Mouse (Mus musculus): ENCODE data around the gene Inpp4b. TPM values are rescaled to one million over a fixed set of nuclear protein-coding genes. Genes with fewer than 3 reads are reported as not detected.

Gene Inpp4b
- total RNA-seq, 2 experiments from 2014 or later: 6.6 to 6.9 TPM

GRCm38 (mm10) chr8:81578951-81579350 lies 236.6 kb downstream of the Inpp4b start:
- DNase-seq: no peak

- peak; percentile 22 to 35 for DNase-seq
Measured at GRCm38 (mm10) chr8:81581817-81582437, 239.6 kb downstream of the Inpp4b start.

- DNase-seq: no peak
Measured at GRCm38 (mm10) chr8:81582906-81583305, 240.6 kb downstream of the Inpp4b start.

DNA sequence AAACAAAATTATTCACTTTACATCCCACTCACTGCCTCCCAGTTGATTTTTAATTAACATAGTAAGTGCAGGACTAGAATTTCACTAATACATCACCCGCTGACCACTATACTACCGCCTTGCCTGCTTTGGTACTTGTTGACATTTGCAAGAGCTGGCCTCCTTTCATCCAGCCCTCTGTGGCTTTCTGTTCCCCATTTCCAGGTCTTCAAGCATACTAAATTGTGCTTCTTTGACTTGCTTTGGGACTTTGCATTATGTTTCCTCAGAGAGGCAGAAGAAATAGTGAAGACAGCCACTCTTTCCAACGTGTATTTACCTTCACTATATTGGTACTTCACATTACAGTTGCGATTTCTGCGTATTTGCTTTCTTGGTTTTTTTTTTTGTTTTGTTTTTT lies 244.4 kb downstream of the Inpp4b start:
- no peak for DNase-seq

GRCm38 (mm10) chr8:81594134-81594714 lies 251.9 kb downstream of the Inpp4b start:
- DNase-seq: no peak

GRCm38 (mm10) chr8:81599209-81599608 lies 256.9 kb downstream of the Inpp4b start:
- DNase-seq: no peak

GRCm38 (mm10) chr8:81601136-81601535 lies 258.8 kb downstream of the Inpp4b start:
- peak; percentile 59 to 68 for DNase-seq

DNA sequence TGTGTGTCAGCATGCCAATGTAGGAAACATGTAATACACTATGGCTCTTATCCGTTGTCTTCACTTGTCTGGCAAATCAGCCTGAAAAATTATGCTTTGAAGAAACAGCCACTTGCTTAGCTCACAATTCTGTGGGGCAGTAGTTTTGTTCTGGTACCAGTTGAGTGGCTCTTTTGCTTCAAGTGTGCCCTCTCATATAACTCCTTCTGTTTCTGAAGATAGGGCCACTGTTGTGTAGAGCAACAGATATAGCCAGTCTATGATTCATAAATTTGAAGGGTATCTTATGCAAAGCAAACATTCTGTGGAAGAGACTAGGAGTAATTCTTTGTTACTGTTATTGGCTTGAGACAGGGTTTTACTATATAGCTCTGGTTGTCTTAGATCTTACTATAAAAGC lies 265.7 kb downstream of the Inpp4b start:
- no peak for DNase-seq

GRCm38 (mm10) chr8:81609064-81609463 lies 266.7 kb downstream of the Inpp4b start:
- DNase-seq: no peak

- no peak for DNase-seq
Measured at GRCm38 (mm10) chr8:81612611-81613010, 270.3 kb downstream of the Inpp4b start.

DNA sequence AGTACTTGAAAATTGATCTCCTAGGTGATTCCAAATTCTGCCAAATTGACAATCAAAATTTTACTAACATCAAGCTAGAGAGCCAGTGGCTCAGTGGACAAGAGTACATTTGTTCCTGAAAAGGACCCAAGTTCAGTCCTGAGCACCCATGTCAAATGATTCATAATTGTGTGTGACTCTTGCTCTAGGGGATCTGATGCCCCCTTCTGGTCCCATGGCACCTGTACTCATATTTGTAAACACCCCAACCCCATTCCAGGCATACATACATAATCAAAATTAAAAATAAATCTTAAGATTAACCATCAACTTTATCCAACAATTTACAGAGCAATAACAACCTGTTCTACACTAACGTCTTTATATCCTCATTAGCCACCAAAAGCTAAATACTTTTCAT lies 271.8 kb downstream of the Inpp4b start:
- no peak for DNase-seq

GRCm38 (mm10) chr8:81614605-81615004 lies 272.2 kb downstream of the Inpp4b start:
- DNase-seq: no peak

- no peak for DNase-seq
Measured at GRCm38 (mm10) chr8:81615552-81615951, 273.2 kb downstream of the Inpp4b start.

GRCm38 (mm10) chr8:81618918-81619317 lies 276.6 kb downstream of the Inpp4b start:
- no peak for DNase-seq

DNA sequence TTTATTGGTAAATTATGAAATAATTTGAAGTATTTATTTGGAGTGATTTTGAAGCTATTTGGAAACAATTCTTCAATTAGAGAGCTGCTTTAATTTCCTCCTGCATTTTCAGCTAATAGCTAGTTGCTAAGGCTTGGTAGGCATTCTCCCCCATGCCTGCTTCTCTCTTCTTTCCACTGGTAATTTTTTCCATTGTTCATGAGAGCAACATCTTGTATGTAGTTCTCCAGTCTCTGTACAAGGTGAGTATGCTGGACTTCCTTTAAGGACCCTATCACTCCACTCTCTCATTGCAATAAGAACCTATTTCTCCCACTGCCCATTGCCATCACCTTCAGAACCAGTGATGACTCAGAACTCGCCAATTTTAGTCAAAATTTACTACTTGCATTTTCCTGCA lies 292.7 kb downstream of the Inpp4b start:
- no peak for DNase-seq

DNA sequence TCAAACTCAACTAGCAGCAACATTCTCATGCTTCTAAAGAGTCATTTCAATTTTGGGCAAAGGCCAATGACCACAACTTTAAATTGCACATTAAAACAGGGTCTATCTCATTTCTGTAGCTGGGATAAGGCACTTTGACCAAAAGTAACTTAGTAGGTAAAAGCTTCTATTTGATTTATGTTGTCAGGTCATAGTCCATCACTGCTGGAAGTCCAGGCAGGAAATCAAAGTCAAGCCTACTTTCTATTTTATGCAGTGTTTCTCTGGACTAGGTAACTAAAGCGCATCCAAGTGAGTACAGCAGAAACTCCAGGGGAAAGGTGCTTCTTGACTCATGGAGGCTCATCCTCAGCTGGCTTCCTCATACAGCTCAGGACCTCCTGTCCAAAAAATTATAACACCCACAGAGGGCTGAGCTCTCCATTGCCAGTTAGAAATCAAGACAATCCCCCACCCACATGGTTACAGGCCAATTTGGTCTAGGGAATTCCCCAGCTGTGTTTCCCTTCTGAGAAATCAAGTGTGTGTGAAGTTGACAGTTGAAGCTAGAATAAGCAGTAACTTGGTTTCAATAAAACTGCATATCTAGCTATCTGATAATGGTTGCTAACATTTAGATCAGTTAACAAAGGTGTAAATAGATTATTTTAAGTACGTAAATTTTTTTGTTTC lies 293.7 kb downstream of the Inpp4b start:
- DNase-seq: peak in 1 of 2 experiments; percentile 4

GRCm38 (mm10) chr8:81638478-81638877 lies 296.1 kb downstream of the Inpp4b start:
- DNase-seq: no peak

DNA sequence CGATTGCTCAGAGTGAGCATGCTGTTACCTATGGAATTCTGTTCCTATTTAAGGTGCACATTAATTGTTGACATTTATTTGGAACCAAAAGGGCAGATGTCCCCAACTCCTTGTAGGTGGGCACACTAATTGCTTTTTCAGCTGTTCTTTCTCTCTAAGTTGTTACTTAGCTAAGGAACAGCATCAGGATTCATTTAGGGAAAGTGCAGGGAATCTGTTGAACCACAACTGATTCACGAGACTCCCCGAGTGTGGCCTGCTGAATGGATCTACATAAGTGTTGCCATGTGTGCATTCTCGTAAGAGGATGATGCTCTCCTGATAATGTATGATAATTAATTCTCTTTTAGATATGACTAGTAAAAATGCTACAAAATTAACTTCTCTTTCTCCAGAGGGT lies 297.5 kb downstream of the Inpp4b start:
- DNase-seq: no peak

DNA sequence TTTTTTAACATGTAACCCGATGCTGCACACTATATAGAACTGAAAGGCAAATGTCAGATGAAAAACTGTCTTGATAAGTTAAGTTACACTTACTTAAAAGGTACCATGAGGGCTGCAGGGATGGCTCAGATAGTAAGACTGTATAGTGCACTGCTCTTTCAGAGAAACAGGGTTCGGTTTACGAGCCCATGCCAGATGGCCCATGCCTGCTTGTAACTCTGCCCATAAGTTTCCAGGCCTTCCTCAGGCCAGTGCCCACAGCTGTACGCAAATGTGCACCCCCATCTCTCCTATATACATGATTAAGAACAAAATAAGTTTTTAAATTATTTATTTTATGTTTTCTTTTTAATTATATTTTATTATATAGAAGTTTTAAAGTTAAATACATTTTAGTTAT lies 300.7 kb downstream of the Inpp4b start:
- no peak for DNase-seq

DNA sequence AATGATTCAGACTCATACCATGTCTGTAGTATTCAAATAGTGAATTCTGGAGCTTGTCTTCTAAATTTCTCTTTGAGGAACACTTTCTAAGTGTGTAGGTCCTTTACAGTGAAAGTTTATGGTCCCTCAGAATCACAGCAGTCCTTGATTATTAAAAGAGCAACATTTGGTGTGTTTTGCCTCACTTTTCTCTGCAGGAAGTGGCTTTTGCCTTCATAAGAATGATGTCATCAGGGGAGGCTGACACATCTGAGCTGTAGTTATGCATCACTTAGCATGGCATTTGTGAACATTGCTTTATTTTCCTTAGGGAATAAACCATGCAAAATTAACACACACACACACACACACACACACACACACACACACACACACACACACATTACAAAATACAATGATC lies 349.8 kb downstream of the Inpp4b start:
- DNase-seq: no peak

GRCm38 (mm10) chr8:81694893-81695292 lies 352.5 kb downstream of the Inpp4b start:
- DNase-seq: no peak

- DNase-seq: no peak
Measured at GRCm38 (mm10) chr8:81702038-81702437, 359.7 kb downstream of the Inpp4b start.

DNA sequence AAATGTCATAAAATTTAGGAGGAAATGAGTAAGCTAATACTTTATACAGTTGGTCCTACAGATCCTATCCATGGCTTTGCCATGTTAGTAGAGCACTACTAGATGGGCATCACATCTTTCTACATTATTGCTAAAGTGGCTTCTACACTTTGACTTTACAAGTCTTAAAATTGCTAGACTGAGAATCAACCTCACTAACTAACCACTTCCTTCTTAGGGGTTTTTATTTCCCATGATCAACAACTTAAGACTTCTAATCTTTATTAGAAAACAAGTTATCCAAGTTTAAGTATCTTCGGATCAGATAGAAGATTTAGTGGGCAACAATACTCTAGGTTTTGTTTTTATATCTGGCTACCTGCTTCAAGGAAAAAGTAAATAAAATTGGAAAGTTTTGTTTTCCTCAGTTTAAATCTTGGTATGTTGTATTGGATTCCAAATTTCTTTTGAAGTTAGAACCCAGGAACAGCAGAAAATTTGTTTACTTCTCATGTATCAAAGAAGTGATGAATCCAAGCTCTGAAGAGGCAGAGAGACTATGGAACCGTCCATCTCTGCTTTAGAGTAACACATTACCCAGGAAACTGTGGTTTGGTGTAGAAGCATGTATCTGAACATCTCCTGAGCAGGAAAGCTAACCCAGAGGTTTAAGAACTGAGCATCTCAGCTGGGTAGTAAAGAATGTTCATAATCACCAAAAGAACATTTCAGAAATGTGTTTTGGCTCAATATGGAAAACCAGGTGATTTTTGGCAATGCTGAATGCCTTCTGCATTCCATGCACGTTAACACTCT lies 361.4 kb downstream of the Inpp4b start:
- no peak for DNase-seq

Measured in adrenal gland, postnatal 36 days (tissue).